Mouse (Mus musculus) spleen, postnatal 14 days (tissue): ENCODE data around the gene Rb1.

ENCODE experiments used
- DNase-seq, 2 experiments: peaks; one replicate each; pipeline ENCODE4 v3.0.0; 2021 to 2022; ENCODE audit warnings: low spot score in 2 of 2

Gene Rb1

DNA sequence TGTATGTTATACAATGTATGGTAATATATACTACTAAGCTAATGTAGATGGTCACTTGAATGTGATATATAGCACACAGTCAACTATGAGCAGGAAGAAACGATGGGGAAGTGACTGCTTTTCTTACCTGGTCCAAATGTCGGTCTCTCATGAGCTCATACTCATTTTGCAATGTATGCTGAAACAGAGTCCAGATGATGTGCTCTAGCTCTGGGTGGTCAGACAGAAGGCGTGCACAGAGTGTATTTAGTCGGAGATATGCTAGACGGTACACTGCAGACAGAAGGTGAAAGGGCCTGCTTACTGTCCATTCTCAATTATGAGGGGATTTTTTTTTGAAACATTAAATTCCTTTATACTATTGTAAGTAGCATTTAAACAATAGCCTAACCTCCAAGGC is 114.1 kb downstream of the Rb1 start:
- DNase-seq = no peak

DNA sequence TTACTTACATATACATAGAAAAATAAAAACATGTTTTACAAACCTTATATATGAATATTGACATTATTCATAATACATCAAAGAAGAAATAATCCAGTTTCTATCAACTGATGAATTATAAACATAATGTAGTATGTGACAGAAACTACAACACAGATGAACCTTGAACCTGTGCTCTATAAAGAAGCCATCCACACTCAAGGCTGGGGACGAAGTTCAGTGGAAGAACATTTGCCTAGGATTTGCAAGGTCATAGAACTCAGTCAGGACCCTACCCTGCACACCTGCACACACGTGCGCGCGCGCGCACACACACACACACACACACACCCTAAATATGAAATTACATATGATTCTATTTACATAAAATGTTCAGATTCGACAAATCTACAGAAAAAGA is 115.4 kb downstream of the Rb1 start:
- no peak for DNase-seq

DNA sequence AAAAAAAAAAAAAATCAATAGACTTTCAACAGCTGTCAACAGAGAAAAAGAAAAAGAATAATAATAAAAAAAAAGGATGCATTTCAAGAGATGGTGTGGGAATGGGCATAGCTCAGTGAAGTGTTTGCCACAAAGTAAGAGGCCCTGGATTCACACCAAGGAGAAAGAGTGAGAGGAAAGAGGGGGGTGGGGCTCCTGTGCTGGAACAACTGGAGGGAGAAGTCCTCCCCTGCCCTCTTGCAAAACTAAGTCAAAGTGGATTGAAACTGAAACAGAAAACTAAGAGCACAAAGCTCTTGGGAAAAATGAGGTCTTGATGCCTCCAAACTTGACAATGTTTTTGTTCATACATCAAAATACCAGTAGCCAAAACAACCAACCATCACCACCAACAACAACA is 116.4 kb downstream of the Rb1 start:
- DNase-seq = no peak

DNA sequence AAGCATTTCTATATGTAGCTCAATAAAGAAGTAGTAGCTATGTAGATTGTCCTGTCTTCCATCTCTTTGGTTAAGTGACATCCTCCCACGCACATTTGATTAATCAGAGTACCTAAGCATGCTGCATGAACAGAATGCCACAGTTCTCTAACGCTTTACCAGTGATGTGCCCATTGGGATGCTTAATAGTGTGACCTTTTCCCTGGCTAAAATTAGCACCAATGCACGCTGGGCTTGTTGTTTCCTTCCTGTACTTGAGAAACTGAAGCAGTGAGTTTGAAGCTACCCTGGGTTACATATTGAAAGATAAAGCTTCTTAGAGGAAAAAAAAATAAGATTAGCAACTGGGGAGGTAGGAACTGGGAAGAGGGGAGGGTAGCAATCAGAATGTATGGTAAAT is 121.6 kb downstream of the Rb1 start:
- DNase-seq = no peak

DNA sequence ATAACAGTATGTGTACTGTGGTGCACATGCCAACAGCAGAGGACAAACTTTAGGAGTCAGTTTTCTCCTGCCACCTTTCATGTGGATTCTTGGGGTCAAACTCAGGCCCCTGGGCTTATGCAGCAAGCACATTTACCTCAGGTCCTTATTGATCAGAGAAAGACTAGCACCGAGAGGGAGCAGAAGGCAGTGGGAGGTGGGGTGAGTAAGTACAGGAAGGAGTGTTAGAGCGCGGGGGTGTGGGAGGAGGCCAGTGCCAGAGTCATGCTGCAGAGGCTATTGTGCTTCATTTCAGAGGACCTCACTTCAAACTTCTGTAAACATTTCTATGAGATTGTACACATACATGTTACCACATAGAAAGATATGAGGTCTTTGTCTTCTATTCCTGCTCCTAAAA is 124.2 kb downstream of the Rb1 start:
- no peak for DNase-seq

DNA sequence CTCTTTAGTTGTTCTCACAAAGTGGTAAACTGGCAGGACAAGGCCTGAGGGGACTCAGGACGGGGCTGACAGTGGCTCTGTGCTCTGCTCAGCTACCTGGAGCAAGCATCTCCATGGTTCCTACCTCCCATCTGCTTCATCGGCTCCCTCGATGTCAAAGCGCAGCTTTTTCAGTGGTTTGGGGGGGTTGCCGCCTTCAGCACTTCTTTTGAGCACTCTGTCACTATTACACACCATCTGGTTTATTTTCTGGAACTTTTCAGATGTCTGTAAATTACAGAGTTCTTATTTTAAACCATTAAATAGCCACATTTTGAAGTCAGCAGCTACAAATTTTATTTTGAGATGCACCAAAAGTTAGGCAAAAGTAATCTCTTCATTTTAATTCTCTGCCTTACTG is 126.6 kb downstream of the Rb1 start:
- no peak for DNase-seq

DNA sequence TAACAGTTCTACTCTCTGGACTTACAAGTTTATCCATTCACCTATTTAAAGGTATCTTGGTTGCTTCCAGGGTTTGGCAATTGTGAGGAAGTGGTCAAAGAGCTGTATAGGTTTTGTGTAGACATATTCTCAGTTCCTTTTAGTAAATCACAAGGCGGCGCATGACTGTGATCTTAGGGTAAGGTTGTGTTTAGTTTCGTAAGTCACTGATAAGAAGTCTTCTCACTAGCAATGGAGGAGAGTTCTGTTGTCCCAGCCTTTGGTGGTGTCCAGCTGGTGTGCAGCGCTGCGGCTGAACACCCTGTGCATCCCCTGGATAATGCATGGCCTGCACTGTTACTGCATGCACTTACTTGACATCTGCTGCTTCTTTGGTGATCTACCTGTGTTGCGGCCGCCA is 138.7 kb downstream of the Rb1 start:
- no peak for DNase-seq

DNA sequence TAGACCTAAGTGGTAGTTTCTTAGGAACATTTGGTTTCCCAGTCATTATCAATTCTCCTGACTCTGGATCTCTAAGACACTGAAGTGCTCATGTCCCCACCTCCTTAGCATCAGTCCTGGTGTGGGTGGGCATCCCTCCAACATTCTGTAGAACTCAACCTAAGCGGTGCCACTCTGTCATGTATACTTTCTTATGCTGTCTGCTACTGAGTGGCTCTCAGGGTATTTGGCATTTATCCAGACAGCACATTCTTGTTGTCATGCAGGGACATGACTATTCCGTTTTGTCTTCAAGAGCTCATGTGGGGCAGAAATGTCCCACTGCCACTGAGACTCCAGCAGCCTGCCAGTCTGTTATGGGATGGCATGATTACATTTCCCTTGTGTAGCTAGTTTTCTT is 144.5 kb downstream of the Rb1 start:
- no peak for DNase-seq

DNA sequence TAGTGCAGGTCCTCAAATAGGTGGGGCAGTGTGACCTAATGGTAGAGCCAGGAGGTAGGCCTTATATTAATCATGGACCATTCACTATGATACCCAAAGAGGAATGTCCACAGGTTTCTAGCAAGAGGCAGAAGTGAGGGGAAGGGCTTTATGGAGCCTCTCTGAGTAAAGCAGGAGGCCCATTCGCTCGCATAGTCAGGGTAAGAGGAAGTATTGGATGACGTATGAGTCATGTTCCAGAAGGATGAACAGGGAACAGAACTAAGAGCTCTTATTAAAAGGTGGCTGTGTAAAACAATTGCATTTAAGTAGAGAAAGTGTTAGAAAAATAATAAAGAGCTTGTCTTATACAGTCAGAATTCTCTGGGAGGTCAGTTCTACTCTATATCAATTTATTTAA is 145.0 kb downstream of the Rb1 start:
- no peak for DNase-seq

DNA sequence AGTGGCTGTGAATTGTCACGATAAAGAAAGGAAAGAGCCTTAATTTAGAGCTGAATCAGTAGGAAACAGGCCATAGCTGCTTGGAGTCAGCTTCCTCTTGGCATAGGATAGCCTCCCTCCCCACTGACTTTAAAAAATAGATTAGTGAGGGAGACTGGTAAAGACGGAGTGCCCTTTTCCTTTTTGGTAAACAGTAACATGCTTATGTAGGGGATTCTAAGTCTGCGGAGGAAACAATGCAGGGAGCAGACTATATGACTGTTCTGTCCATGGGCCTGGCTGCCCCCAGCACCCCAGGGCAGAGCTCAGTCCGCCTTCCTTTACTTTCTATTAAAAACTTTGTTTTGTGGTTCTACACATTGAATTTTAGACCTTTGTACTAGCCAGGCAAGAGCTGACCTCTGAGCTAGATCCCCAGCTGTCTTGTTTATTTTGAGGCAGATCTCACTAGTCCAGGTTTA is 146.4 kb downstream of the Rb1 start:
- no peak for DNase-seq

DNA sequence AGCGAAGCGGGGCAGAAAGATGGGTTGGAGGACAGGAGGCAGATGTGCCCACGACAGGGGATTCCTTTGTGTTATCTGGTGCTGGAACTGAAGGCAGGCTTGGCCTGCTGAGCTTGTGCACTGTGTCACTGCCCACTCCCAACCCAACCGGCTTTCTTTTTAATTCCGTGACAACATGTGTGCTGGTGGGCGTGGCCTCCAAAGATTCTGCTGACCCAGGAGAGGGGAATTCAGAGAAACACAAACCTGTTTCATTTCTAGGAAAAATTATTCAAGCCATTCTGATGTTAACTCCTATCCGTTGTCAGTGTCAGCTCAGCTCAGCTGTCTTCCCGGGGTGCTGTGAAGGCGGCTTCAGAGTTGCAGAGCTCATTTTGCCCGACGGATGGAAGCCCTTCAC is 147.7 kb downstream of the Rb1 start:
- DNase-seq = no peak

DNA sequence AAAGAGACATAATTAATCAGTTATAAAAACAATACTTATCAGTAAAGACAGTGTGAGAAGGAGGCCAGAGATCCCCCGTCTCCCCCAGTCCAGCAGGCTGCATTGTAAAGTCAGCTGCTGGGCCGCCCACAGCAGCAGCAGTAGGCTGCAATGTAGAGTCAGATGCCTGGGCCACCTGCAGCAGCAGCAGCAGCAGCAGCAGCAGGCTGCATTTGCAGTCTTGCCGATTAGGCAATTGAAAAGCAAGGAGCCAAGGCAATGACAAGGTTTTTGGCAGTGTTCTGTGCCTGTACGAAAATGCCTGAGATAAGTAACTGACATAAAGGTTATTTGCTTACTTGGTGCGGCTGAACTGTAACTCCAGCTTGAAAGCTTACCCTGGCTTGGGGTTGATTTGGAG is 149.4 kb downstream of the Rb1 start:
- DNase-seq = no peak

DNA sequence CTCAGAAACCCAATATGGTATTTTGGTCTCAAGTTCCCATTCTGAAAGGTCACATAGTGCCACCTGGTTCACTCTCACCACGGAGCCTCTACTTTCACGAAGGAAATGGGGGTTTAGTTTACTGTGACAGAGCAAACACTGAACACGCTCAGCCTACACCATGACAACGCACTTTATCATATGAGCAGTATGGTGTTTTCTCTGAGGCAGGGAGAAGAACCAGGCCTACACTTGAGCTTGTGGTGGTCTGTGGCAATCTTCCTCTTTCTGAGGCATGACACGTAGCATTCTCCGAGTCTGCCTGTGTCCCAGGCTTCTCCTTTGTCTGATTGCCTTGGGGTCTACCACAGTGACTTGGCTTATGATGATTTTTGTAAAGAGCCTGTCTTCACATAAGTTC is 149.8 kb downstream of the Rb1 start:
- no peak for DNase-seq

DNA sequence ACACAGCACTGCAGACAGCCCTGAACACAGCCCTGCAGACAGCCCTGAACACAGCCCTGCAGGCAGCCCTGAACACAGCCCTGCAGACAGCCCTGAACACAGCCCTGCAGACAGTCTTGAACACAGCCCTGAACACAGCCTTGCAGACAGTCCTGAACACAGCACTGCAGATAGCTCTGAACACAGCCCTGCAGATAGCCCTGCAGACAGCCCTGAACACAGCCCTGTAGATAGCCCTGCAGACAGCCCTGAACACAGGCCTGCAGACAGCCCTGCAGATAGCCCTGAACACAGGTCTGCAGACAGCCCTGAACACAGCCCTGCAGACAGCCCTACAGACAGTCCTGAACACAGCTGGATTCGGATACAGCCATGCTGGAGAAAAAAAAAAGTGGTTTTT is 150.6 kb downstream of the Rb1 start:
- DNase-seq = no peak

DNA sequence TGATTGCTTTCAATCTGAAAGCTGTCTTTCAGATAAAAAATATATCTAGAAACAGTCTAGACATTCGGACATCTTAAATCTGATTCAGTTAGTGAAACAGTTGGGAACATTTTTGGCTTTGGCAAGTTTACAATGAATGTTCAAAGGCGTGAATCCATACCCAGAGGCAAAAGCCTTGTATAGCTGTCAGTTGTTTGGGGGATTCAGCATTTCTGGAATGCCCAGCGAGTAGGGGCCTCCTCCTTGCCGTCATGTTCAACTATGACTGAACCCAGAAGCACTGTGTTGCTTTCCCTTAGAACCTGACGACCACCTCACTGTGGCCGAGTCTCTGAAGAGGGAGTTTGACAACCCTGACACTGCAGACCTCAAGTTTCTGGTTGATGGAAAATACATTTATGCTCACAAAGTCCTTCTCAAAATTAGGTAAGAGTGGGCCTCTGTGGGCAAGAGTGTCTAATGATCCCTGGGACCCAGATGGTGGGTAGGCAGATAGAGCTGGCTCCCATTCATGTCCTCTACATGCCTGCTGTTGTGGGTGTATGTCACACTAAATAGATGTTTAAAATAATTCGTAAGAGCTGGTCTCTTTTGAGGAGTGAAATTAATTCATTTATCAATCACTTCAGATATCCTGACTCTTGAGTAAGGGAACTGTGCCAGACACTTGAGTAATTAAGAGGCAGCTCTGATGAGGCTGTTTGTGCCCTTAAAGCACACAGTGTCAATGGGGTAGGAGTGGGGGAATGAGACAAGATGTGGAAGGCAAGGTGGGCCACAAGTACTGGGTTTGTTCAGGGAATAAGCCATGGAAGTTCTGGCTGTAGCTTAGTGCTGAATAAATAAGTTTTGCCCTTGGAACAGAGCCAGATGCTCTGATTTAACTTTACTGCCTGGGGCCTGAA is 151.3 kb downstream of the Rb1 start:
- DNase-seq = no peak

DNA sequence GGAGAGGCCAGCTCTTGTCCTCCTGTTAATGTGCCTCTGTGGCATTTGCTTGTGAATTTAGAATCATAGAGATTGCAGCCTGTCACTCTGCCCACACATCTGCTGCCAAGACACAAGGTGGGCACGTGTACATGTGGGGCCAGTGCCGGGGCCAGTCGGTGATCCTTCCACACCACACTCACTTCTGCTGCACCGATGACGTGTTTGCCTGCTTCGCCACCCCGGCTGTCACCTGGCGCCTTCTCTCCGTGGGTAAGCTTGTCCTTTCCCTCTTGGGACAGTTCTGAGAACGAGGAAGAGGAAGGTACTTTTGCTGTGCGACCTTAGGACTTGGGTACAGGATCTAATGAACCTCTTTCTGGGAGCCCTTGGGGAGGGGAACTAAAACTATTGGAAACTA is 152.0 kb downstream of the Rb1 start:
- DNase-seq = no peak

DNA sequence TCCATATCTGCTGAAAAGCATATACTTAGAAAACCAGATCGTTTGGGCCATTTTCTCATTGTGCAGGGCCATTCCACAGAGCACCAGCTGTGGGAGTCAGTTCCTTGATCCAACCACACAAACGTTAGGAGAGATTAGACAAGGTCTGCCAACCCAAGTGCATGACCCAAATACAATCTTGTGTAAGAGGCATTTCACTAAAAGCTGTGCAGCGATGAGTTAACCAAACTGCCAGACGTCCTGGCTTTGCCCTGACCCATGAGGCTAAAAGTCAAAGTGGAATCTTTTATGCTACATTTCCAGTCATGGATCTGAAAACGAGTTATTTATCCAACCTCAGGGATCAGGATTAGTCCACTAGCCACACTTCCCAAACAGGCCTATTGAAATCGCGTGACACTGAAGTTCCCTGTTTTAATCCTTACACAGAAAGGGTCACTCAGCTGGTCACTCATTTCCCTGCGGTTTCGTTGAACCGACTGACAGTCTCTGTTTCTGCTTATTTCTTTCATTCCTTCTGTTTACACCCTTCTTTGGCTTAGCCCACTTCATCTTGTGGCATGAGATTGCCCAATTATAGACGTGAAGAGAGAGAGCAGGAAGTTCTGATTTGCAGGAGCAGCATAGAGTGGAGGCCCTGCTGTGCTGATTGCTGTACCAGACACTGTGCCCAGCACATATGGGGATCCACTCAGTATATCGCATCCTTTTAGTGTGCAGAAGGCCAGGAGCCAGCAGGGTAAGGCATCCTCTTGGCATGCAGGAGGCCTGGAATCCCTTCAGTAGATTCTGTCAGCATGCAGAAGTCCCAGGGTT is 153.2 kb downstream of the Rb1 start:
- no peak for DNase-seq

DNA sequence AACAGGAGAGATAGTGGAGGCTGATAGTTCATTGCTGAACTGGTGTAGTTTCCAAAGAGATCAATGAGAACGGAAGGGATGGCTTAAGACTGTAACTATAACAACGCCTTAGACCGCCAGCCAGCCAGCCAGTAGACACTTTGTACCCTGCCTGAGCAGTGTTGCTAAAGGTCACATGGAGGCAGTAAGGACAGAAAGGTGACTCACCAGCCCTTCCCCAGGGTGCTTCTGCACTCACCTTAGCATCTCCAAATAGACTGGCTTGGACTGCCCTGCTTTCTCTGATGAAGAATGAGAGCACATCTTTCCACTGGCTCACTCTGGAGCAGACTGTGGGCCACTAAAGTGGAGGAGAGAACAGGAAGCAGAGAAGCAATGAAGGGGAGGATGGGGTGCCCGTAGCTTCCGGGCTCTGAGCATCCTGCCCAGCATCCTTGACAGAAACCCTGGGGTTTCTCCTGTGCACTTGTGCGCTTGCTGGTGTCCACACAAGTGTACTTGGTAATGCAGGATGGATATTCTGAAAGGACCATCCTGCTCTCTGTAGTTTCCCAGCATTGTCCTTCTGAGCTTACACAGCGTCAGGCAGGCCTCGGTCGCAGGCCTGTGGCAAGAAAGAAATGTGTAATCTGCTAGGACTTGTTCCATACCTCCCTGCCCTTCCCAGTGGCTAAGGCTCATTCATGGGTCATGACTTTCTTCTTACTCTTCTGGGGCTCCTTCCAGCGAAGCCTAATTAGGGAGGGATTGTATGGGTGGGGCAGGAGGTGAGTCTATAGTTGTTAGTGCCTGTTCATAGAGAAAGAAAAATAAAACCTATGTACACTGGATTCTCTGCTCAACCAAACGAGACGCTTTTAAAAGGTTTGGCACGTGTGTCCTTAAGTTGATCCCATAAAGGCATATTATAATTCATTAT is 155.4 kb downstream of the Rb1 start:
- DNase-seq = no peak

DNA sequence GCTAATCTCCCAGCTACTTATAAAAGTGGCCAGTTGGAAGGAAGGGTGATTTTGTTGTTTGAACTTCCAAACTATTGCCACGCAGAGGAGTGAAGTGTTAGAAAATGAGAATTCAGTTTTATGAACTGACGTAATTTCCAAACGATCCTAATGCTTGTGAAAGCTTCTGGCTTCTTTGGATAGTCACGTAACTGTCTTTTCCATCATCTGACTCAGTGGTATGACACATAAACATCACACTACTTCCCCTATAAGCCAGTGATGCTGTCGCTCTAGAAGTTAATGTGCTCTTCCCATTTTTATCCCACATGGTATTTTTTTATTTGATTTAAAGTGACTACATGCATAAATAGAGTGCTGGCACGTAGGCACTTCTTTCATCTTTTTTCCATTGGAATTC is 157.0 kb downstream of the Rb1 start:
- DNase-seq = no peak

DNA sequence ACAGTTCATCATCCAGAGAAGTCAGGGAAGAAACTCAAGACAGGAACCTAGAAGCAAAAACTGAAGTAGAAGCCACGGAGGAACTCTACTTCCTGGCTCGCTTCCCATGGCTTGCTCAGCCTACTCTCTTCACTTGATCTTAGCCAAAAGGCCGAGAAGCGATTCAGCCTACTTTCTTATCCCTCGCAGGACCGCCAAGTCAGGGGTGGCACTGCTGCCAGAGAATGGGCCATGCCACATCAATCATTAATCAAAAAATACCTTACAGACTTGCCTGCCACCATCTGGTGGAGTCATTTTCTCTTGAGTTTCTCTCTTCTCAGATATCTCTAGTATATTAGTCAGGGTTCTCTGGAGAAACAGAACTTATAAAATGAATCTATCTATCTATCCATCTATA is 160.5 kb downstream of the Rb1 start:
- no peak for DNase-seq

DNA sequence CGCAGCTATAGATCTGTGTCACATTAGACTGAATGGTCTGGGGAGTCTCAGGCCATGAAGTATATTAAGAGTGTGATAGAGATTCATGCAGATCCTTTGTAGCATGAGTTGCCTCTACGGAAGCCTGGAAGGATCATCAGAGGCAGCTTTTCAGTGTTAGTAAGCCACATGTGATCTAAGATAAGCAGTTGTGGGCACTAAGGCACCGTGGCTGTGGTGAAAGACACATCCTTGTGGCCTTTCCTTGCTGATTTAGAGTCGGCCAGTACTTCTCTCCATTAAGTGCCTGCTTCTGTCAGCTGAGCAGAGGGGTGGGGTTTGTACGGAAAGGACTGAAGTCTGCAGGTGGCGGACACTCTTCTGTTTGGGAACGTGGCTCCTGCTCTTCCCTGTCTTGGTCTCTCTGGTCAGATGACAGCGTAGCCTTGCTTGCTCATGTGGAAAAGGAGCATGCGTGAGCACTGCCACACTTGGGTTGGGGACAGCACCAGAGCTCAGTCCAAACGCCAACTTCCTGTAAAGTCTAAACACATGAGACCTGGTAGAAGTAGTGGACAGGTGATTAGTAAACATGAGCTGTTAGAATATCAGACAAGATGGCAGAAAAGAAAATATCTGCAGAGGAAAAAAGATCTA is 162.1 kb downstream of the Rb1 start:
- DNase-seq = no peak
